Mouse (Mus musculus) hindbrain, embryonic 16.5 days (tissue): Measurements from ENCODE around the gene Donson. TPM values are rescaled to one million over a fixed set of nuclear protein-coding genes. Genes with fewer than 3 reads are reported as not detected.

ENCODE experiments used
- ATAC-seq: fragments of 200-750 bp; cut with Nextera tagmentation; 2 replicates; pipeline ENCODE4 v1.8.0; 2017; ENCODE audit warnings: moderate TSS enrichment, moderate library complexity
- H3K27ac ChIP-seq: fragments of 300-500 bp; sonication (generic); 2 replicates; pipeline ENCODE4 v1.5.1; 2014; ENCODE audit warnings: low read depth, mild to moderate bottlenecking, control low read depth, low read length, moderate library complexity
- H3K27me3 ChIP-seq: fragments of 300-500 bp; sonication (generic); replicated peaks from 2 replicates; pipeline ENCODE4 v1.6.1; 2014; ENCODE audit warnings: low read length; ENCODE audit not compliant: control insufficient read depth, insufficient read depth
- H3K36me3 ChIP-seq: fragments of 300-500 bp; sonication (generic); 2 replicates; pipeline ENCODE4 v1.6.1; 2014; ENCODE audit warnings: mild to moderate bottlenecking, low read length, moderate library complexity, mixed read lengths; ENCODE audit not compliant: control insufficient read depth, insufficient read depth
- H3K4me1 ChIP-seq: fragments of 300-500 bp; sonication (generic); 2 replicates; pipeline ENCODE4 v1.6.1; 2014; ENCODE audit warnings: low read depth, low read length; ENCODE audit not compliant: control insufficient read depth, insufficient read depth
- H3K4me2 ChIP-seq: fragments of 300-500 bp; sonication (generic); 2 replicates; pipeline ENCODE4 v1.6.1; 2014; ENCODE audit warnings: mild to moderate bottlenecking, low read length, control low read depth, moderate library complexity
- H3K4me3 ChIP-seq: fragments of 300-500 bp; sonication (generic); 2 replicates; pipeline ENCODE4 v1.5.1; 2014; ENCODE audit warnings: mild to moderate bottlenecking, low read length, control low read depth, moderate library complexity
- H3K9ac ChIP-seq: fragments of 300-500 bp; sonication (generic); 2 replicates; pipeline ENCODE4 v1.6.1; 2014; ENCODE audit warnings: low read depth, mild to moderate bottlenecking, control low read depth, low read length, moderate library complexity
- H3K9me3 ChIP-seq: fragments of 300-500 bp; sonication (generic); 2 replicates; pipeline ENCODE4 v1.6.1; 2014; ENCODE audit warnings: mild to moderate bottlenecking, low read length, moderate library complexity; ENCODE audit not compliant: control insufficient read depth
- WGBS: fragments of 180-500 bp; shearing (Covaris S2); extraction: QIAGEN DNeasy Blood & Tissue Kit; methylation state at CpG from one replicate; pipeline ENCODE4 v1.1.7; 2014; 5-methylcytosine and 5-hydroxymethylcytosine counted together
- polyA plus RNA-seq: library from polyadenylated mRNA; unstranded; fragments of >200 nt; fragmentation: Nextera tagmentation; extraction: Ambion mirVana; gene quantifications from 2 replicates; pipeline ENCODE4 v1.2.1, GENCODE M21; 2015

The Donson gene
- polyA plus RNA-seq, 1 experiment from 2014 or later, result 19.4 TPM

GRCm38 (mm10) chr16:91663795-91664194, 24.8 kb downstream of the Donson start:
- no peaks in the 10 kb centered on the region for H3K9me3 ChIP-seq
- H3K27ac ChIP-seq, result no peak overlapping the region
- no peak overlapping the region for H3K4me3 ChIP-seq
- H3K36me3 ChIP-seq, result peaks cover 58% of the 10 kb centered on the region
- H3K4me2 ChIP-seq, result no peak overlapping the region
- WGBS, result 97% methylated on average over 3 of the region's 3 CpGs
- no peak for ATAC-seq
- H3K9ac ChIP-seq, result no peak overlapping the region
- H3K27me3 ChIP-seq, result no peaks in the 10 kb centered on the region
- no peaks in the 10 kb centered on the region for H3K4me1 ChIP-seq

- H3K4me2 ChIP-seq, result no peak overlapping the region
- H3K27me3 ChIP-seq, result no peaks in the 10 kb centered on the region
- no peak overlapping the region for H3K27ac ChIP-seq
- 96% methylated on average over 16 of the region's 16 CpGs for WGBS
- no peak overlapping the region for H3K4me3 ChIP-seq
- H3K4me1 ChIP-seq, result no peaks in the 10 kb centered on the region
- H3K9ac ChIP-seq, result no peak overlapping the region
- no peaks in the 10 kb centered on the region for H3K9me3 ChIP-seq
- no peak for ATAC-seq
- H3K36me3 ChIP-seq, result peaks cover 69% of the 10 kb centered on the region
Measured at GRCm38 (mm10) chr16:91662336-91662735, 26.2 kb downstream of the Donson start.

GRCm38 (mm10) chr16:91661397-91661796, 27.2 kb downstream of the Donson start:
- ATAC-seq, result no peak
- Histone ChIP-seq H3K4me2 (no peak overlapping the region), H3K27me3 (no peaks in the 10 kb centered on the region), H3K9me3 (no peaks in the 10 kb centered on the region), H3K27ac (no peak overlapping the region), H3K4me3 (no peak overlapping the region), H3K4me1 (no peaks in the 10 kb centered on the region), H3K36me3 (peaks cover 72% of the 10 kb centered on the region), H3K9ac (no peak overlapping the region)
- WGBS, result 56% methylated on average over 1 of the region's 1 CpGs

- H3K27me3 ChIP-seq, result no peaks in the 10 kb centered on the region
- H3K36me3 ChIP-seq, result peaks cover 75% of the 10 kb centered on the region
- no peak for ATAC-seq
- H3K4me1 ChIP-seq, result no peaks in the 10 kb centered on the region
- no peaks in the 10 kb centered on the region for H3K9me3 ChIP-seq
- WGBS, result 98% methylated on average over 20 of the region's 20 CpGs
- no peak overlapping the region for H3K27ac ChIP-seq
- H3K4me2 ChIP-seq, result no peak overlapping the region
- H3K4me3 ChIP-seq, result no peak overlapping the region
- no peak overlapping the region for H3K9ac ChIP-seq
Measured at GRCm38 (mm10) chr16:91659798-91660197, 28.8 kb downstream of the Donson start.

GRCm38 (mm10) chr16:91658471-91658870, 30.1 kb downstream of the Donson start:
- ATAC-seq, result no peak
- H3K9me3 ChIP-seq, result no peaks in the 10 kb centered on the region
- no peaks in the 10 kb centered on the region for H3K27me3 ChIP-seq
- H3K4me3 ChIP-seq, result no peak overlapping the region
- H3K36me3 ChIP-seq, result peaks cover 70% of the 10 kb centered on the region
- H3K4me1 ChIP-seq, result no peaks in the 10 kb centered on the region
- H3K27ac ChIP-seq, result no peak overlapping the region
- 95% methylated on average over 5 of the region's 5 CpGs for WGBS
- no peak overlapping the region for H3K9ac ChIP-seq
- H3K4me2 ChIP-seq, result no peak overlapping the region

GRCm38 (mm10) chr16:91657285-91657684, 31.3 kb downstream of the Donson start:
- Histone ChIP-seq H3K4me2 (no peak overlapping the region), H3K4me3 (no peak overlapping the region), H3K4me1 (no peaks in the 10 kb centered on the region), H3K27me3 (no peaks in the 10 kb centered on the region), H3K9me3 (no peaks in the 10 kb centered on the region), H3K27ac (no peak overlapping the region), H3K36me3 (peaks cover 65% of the 10 kb centered on the region), H3K9ac (no peak overlapping the region)
- 97% methylated on average over 17 of the region's 17 CpGs for WGBS
- 0 out of 2 replicates have a peak, but pooled peaks have one; percentile 45 for ATAC-seq

GRCm38 (mm10) chr16:91655285-91655684, 33.3 kb downstream of the Donson start:
- no peaks in the 10 kb centered on the region for H3K9me3 ChIP-seq
- H3K4me1 ChIP-seq, result peaks cover under 1% of the 10 kb centered on the region; the same call in 1 of the 2 replicates
- H3K27ac ChIP-seq, result no peak overlapping the region
- H3K4me3 ChIP-seq, result no peak overlapping the region
- H3K9ac ChIP-seq, result no peak overlapping the region
- H3K36me3 ChIP-seq, result peaks cover 61% of the 10 kb centered on the region
- H3K27me3 ChIP-seq, result no peaks in the 10 kb centered on the region
- 93% methylated on average over 7 of the region's 9 CpGs for WGBS
- no peak overlapping the region for H3K4me2 ChIP-seq
- ATAC-seq, result no peak

GRCm38 (mm10) chr16:91652191-91652590, 36.4 kb downstream of the Donson start:
- Histone ChIP-seq H3K9ac (no peak overlapping the region), H3K27ac (no peak overlapping the region), H3K4me1 (peaks cover 10% of the 10 kb centered on the region), H3K9me3 (no peaks in the 10 kb centered on the region), H3K4me3 (no peak overlapping the region), H3K36me3 (peaks cover 30% of the 10 kb centered on the region), H3K4me2 (no peak overlapping the region), H3K27me3 (no peaks in the 10 kb centered on the region)
- WGBS, result 84% methylated on average over 3 of the region's 3 CpGs
- ATAC-seq, result no peak

GRCm38 (mm10) chr16:91649781-91650180, 38.8 kb downstream of the Donson start:
- ATAC-seq, result no peak
- H3K27ac ChIP-seq, result no peak overlapping the region
- H3K9me3 ChIP-seq, result no peaks in the 10 kb centered on the region
- H3K4me1 ChIP-seq, result peaks cover 14% of the 10 kb centered on the region
- no peak overlapping the region for H3K4me2 ChIP-seq
- H3K27me3 ChIP-seq, result no peaks in the 10 kb centered on the region
- H3K4me3 ChIP-seq, result no peak overlapping the region
- no peak overlapping the region for H3K9ac ChIP-seq
- peaks cover 8% of the 10 kb centered on the region for H3K36me3 ChIP-seq

- Histone ChIP-seq H3K9me3 (no peaks in the 10 kb centered on the region), H3K36me3 (peaks cover 5% of the 10 kb centered on the region), H3K4me1 (peaks cover 14% of the 10 kb centered on the region), H3K9ac (no peak overlapping the region), H3K4me2 (peak overlapping the region; percentile 61), H3K4me3 (peak overlapping the region; percentile 28), H3K27ac (no peak overlapping the region), H3K27me3 (no peaks in the 10 kb centered on the region)
- 57% methylated on average over 3 of the region's 3 CpGs for WGBS
- ATAC-seq, result no peak
Measured at GRCm38 (mm10) chr16:91649246-91649645, 39.3 kb downstream of the Donson start.
